Mouse (Mus musculus) liver, adult 2 months (tissue): ENCODE measurements around the gene Cysrt1.

ENCODE experiments used
- CTCF ChIP-seq: fragments of 200-500 bp; IDR thresholded peaks from 2 replicates; pipeline ENCODE4 v1.5.1; 2011; ENCODE audit warnings: low read depth, low read length, control low read depth
- POLR2A ChIP-seq: fragments of 200-500 bp; IDR thresholded peaks from 2 replicates; pipeline ENCODE4 v1.6.1; 2011; ENCODE audit warnings: low read length, control low read depth; ENCODE audit not compliant: insufficient read depth; ENCODE audit errors: extremely low read depth

DNA sequence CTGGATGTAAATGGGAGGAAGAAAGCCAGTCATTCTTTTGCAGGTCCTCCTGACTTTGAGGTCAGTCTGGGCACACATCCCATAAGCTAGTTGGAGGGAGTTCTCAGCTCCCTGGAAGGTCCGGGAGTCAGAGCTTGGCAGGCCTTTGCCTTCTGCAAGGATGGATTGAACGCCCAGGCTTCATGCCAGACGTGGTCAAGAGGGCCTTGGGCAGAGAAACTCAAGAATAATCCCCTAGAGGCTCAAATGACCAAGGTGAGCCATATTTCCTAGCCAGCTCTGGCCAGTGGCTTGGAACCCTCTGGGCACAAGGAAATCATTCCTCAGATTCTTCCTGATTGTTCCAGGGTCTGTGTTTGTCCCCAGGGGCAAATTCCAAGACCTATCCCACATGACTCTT, 22.6 kb upstream of the Cysrt1 start:
- no peak for TF ChIP-seq POLR2A
- no peak for TF ChIP-seq CTCF
